Mouse (Mus musculus): ENCODE measurements around the gene Cpe.
"Not testable (repeated sequence)": the region's sequence is repeated elsewhere in the genome, so short reads cannot be mapped to it uniquely, and the experiment has no call there.

The Cpe gene

DNA sequence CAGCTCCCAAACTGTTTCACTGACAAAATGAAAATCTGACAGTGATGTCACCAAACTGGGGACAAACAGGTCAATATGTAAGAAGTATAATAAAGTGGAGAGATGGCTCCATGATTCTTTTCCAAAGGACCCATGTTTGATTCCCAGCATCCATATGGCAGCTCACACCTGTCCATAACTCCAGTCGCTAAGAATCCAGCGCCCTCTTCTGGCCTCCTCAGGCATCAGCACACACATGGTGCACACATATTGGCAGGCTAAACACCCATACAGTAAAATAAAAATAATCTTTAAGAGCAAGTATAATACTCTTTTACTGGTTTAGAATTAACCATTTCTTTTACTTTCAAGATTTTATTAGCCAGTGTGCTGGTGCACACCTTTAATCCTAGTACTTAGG, 16.5 kb downstream of the Cpe start:
- DNase-seq (ENCODE audit: extremely low spot score, low read depth, low spot score): no peak

DNA sequence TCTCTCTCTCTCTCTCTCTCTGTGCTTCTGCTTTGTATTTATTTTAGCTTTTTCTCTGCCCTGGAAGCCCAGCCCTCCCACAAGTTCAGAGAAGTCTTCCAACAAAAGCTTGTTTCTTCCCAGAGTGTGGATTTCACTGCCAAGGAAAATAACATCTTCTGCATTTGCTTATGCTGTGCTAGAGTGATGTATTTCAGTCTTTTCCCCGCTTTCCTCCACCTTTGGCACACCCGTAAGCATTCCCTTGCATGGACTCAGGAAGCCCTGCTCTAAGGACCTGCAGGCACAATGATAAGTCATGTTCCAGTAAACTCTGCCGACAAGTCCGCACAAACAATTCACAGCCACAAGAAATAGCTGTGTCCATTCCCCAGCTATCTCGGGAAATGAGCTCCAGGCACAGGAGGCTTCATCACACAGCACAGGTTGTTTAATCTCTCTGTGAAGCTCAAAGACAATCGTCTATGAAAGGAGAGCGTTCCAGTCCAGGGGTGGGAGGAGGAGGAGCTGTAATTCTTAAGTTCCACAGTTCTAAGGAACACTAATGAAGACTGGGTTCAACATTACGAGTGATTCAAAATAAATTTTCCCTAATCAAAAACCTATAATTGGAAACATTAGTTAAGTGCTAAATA, 17.8 kb downstream of the Cpe start:
- DNase-seq (ENCODE audit: extremely low spot score, low read depth, low spot score): no peak

DNA sequence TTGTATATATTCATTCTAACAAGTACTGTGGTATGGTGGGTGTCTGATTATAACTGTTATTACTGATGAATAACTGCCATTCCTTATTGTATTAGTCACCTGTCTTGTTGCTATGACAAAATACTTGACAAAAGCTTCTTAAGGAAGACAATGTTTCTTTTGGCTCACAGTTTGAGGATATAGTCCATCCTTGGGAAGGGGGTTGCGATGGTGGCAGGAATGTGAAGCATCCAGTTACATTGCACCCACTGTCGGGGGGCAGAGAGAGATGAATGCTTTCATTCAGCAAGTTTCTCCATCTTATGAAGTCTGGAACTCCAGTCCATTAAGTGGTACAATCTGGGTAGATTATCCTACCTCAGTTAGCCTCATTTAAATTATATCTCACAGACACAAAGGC, 19.9 kb downstream of the Cpe start:
- DNase-seq (ENCODE audit: extremely low spot score, low read depth, low spot score): no peak

DNA sequence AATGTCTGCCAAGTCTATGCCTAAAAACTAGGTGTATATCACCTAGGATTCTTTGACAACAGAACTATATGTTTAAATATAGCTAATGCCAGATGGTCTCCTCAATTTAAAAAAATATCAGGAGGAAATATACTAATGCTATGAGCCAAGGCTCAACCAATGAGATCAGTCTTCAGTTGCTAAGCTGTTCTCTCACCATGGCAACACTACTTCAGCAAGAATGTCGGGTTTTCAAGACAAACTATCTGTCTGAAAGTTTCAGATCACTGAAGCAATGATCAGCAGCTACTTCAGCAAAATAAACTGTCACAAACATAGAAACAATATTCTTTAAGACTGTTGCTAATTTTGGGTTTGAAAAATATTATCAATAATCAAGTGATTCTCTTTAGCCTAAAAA, 20.9 kb downstream of the Cpe start:
- DNase-seq (ENCODE audit: extremely low spot score, low read depth, low spot score): no peak

DNA sequence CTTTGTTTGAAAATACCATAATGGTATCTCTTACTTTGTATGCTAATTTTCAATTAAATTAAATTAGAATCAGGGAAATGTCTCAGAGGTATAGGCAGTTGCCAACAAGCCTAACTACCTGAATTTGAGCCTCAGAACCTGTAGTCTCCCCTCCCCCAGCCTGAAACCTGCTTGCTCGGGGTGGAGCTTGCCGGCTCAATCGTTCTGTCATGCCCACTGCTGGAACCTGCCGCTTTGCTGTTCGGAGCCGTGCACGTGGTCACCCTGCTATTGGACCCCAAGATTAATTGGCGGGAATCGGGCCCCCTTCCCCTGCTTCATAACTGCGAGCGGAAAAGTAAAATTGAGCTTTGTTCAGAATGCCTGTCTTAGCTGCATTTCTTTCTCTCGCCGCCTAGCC, 26.5 kb downstream of the Cpe start:
- not testable (repeated sequence) for DNase-seq (ENCODE audit: extremely low spot score, low read depth, low spot score)

DNA sequence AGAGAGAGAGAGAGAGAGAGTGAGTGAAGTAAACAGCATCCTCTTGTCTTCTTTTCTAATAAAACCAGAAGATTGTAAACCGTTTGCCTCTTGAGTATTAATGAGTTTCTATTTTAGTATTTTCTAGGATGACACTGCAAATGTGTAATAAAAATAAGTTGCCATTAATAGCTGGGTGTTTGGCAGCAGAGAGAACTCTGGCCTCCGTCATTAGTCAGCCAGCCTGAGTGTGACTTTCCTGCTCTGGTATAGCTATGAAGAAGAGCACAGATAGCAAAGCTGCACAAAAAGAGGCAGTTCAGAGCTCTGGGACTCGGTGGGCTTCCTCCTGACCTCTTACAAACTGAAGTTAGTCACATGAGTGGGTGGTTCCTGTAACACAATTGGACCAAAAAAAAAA, 27.3 kb downstream of the Cpe start:
- DNase-seq (ENCODE audit: extremely low spot score, low read depth, low spot score): no peak

DNA sequence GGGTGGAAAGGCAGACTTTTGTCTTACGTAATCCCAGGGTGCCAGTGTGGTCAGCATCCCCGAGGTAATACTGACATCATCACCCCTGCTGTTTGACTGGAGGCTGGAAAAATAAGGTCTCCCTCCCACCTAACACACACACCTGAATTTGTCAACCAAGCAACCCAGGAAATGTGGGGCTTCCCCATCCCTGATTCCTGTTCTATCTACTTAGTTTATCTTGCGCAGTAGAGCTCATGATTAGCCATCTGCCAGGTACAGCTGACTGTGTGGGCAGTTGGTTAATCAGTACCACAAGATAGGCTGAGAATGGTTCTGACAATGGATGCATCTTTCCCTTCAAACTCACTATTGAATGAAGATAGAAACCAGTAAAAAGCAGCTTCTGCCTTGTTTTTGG, 28.0 kb downstream of the Cpe start:
- no peak for DNase-seq (ENCODE audit: extremely low spot score, low read depth, low spot score)

DNA sequence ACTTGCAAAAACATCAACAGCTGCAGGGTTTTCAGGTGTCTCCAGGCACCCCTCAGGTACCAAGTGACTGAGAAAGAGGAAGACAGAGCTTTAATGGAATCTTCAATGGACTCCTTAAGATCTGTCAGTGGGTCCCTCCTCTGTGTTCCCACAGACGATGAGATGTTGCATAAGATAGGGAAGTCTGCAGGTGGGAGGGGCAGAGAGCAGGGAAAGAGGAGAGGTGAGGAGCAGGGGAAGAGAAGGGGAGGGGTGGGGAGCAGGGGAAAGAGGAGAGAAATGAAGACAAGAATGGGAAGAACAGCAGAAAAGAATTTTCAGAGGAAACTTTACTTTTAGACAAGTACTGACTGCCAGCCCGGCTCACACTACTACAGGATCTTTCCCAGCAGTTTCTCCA, 28.5 kb downstream of the Cpe start:
- DNase-seq (ENCODE audit: extremely low spot score, low read depth, low spot score): no peak

DNA sequence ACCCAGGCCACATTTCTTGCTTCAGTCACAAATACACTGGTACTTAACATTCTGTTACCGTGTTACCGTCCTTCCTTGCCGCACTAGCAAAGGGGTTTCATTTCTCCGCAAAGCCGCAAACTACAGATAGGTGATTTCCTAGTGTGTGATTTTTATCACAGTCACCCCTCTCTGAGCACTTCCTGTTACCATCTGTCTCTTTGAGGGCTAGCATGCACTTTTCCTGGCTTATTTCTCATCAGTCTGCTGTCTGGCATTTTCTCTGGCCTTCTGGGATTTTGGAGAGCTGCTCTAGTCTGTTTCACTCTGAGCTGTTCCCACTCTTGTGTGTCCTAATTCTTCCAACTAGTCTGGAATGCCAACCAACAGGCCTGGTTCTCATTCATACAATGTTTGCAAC, 33.8 kb downstream of the Cpe start:
- no peak for DNase-seq (ENCODE audit: extremely low spot score, low read depth, low spot score)

DNA sequence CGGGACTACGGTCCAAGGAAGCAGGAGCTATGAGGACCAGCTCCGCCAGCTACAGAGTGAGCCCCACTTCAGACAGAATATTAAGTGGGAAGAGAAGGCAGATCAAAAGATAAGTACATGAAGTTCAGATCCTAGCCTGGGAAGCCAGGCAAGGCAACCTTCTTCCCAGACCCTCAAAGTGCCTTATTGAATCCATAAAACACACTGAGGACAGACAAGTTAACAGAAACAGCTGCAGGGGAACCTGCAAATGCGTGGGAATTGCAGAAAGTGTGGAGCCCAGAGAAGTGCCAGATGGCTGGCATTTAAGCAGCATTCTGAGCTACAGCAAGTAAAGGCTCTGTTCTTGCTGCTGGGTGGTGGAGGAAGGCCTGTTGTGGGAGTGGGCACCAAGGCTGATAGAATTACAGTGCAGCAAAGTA, 34.9 kb downstream of the Cpe start:
- DNase-seq (ENCODE audit: extremely low spot score, low read depth, low spot score): peak; percentile 3

DNA sequence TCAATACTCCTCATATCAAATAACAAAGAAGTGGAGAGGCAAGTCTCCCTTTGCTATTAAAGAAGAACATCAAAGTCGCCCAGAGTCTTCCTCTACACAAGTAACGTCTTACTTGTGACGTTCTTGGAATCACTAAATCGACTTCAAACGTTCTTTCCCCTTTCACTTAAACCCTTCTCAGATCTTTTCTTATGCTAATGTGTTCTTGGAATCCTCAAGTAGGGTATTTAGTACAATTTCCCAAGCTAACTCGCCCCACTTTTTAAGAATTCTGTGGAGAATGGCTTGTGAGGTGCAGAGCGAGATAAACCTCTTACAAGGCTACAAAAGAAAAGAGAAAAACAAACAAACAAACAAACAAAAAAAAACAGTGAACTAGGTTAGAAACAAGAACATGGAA, 35.3 kb downstream of the Cpe start:
- no peak for DNase-seq (ENCODE audit: extremely low spot score, low read depth, low spot score)

DNA sequence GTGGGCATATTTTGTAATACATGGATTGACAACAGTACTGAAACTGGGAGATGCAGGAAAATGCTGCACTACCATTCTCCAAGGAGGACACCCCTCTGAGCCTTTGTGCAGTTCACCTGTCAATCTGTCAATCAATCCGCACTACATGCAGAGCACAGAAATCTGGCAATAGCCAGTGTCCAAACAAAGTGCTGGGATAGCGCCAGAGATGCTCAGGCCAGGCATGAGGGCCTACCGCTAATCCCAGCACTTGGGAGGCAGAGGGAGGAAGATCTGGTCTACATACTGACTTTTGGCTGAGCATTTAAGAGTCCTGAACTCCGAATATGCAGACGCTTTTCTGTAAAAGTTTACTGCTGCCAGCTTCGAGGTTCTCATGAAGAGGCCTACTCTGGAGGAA, 37.0 kb downstream of the Cpe start:
- DNase-seq (ENCODE audit: extremely low spot score, low read depth, low spot score): no peak

DNA sequence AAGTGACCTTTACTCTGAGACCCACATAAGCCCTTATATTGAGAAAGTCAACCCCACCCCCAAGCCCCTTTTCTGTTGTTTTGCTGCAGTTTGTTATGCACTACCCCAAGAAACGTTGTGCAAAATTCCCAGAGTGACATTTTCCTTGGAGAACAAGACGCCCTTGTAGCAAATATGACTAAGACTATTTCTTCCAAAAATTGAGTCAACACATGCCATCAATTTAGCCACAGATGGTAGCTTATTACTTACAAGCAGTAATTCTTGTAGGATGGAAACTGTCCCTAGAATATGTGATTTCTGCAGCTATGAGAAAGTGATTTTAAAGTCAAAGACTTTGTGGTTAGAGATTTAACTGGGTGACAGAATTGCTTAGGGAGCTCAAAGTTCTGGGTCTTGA, 37.8 kb downstream of the Cpe start:
- DNase-seq (ENCODE audit: extremely low spot score, low read depth, low spot score): no peak

DNA sequence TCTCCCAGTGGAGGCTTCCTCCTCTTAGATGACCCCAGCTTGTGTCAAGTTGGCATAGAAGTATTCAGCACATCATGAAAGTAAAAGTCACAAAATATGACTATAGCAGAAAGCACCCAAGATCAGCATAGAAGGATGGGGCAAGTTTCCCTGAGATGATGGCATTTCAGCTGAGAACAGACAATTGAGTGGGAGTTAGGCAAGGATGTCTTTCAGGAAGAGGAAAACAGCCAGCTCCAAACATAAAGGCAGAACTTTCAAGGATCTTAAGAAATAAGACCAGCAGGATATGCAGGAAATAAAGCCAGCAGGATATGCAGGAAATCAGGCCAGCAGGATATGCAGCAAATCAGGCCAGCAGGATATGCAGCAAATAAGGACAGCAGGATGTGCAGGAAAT, 40.6 kb downstream of the Cpe start:
- DNase-seq (ENCODE audit: extremely low spot score, low read depth, low spot score): no peak

DNA sequence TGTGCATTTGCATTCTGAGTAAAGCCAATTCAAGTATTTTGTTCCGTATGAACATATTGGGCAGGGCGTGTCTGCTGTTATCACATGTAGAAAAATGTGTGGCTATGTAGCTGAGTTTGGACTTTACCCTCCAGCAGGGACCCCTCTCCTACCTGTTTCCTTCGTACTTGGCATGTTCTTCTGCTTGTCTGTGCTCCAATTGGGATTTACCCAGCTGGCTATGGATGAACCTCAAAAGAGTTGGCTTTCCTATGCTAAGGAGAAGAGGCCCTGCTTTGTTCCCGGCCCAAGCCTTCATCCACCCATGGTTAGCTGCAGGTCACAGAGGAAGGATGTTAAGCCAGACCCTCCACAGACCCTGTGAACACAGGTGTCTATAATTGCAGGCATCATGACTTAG, 44.8 kb downstream of the Cpe start:
- no peak for DNase-seq (ENCODE audit: extremely low spot score, low read depth, low spot score)

DNA sequence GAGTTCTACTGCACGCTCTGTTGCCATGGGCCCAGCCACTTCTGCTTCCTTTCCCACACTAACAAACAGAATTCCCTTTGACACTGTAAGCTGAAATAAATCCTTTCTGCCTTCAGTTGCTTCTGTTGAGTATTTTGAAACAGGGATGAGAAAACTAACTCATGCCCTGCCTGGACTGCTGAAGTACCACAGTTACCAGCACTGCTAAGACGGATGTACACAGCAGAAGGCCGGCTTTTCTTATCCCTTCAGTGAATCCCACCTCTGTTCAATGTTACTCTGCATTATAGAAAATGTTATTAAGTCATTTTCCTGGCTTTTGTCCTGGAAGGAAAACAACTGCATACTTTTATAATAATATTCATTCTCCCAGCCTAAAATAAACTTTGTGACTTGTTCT, 45.7 kb downstream of the Cpe start:
- DNase-seq (ENCODE audit: extremely low spot score, low read depth, low spot score): no peak

DNA sequence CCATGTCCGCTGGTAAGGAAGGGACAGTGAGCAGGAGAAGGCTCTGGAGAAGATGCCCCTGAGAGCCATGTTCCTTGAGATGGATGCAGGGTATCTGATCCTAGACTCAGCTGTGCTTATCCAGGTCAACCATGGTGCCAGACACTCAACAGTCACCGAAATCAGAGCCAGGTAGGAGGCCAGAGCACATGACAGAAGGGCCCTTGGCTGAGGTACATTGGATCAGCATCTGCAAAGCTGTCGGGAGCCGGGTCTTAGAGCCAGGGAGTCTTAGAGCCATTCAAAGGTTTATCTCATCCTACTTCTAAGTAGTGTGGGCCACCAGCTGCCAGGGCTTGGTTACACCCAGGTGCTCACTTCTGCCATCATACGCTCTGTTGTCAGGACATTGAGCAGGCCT, 46.4 kb downstream of the Cpe start:
- DNase-seq (ENCODE audit: extremely low spot score, low read depth, low spot score): no peak

DNA sequence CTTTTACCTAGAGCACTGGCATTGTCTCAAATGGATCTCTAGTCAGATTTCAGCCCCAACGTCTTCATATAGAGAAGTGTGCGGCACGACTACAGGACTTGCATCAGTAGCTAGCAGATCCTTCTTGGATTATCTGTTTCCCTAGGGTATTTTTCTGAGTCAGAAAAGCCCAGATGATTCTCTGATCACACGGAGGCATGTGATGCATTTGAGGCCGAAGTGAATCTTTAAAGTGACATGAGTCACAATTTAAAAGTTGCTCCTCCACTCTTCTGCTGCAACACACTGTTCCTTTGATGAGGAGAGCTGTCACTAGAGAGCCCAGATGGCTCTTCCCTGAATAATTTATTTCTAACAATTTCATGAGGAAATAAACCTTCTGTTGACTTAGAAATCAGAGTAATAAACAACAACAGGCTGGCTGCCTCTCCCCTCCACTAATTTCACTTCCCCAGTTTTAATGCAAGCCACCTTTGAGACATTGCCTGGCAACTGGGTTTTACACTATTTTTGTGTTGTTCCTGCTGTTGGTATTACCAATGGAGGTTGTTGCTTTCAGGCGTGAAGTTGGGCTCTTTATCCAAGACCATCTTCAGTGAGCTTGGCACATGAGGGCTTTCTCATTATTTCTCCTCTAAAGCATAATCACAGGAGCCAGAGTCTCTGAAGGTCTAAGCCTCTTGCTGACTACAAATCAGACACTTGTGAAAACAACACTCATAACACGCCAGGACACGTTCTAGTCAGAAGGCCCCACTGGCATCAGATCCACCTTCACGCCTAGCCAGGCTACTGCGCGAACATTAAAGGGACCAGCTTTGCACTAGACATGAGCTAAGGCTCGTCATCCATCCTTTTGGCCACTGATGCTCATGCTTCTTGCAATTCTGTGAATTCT, 48.5 kb downstream of the Cpe start:
- DNase-seq (ENCODE audit: extremely low spot score, low read depth, low spot score): no peak

DNA sequence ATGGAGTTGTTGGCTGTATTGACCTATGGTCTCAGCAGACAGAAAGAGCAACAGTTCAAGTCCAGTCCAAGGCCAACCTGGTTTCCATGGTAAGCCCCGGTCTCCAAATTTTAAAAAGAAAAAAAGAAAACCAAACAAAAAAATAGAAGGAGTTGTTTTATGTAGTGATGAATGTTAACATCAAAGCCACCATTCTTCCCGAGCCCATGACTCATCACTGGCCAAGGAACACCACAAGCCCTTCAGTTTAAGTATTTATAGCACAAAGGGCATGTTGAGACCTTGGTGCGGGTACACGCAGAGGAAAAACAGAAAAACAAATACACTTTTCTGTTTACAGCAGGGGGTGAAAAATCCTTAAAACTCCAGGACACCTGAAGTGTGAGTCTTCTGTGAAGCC, 49.5 kb downstream of the Cpe start:
- DNase-seq (ENCODE audit: extremely low spot score, low read depth, low spot score): no peak

DNA sequence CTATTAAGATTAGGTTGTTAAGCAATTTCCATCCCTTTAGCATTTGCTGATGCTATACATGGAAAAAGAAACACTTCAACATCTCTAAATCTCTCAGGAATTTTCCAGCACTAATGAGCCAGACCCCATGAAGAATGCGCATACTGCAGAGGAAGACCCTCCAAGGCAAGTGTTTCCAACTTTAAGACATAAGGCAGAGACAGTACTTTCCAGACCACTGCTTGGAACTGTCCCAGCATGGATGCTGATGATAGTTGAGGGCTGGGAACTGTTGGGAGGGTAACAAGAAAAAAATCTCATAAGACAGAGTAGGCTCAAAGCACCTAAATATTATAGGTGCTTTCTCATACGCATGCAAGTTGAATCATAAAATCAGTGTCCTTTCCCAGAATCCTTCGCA, 50.1 kb downstream of the Cpe start:
- DNase-seq (ENCODE audit: extremely low spot score, low read depth, low spot score): no peak

DNA sequence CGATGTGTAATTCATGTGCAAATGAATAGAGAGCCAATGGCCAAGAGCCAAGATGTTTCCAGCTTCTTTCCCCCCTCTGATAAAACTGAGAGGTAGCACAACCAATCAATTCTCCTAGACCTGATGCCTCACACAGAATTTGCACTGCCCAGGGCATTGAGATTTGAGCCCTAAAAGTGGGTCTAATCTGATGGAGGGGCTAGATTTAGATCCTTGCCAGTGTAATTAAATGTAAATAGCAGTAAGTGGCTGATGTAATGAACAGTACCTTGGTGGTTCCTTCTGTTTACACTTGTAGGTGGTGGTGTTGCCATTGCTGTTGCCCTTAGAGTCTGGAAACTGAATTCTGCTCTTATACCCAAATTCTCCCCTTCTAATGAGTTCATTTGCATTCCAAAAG, 52.3 kb downstream of the Cpe start:
- no peak for DNase-seq (ENCODE audit: extremely low spot score, low read depth, low spot score)

DNA sequence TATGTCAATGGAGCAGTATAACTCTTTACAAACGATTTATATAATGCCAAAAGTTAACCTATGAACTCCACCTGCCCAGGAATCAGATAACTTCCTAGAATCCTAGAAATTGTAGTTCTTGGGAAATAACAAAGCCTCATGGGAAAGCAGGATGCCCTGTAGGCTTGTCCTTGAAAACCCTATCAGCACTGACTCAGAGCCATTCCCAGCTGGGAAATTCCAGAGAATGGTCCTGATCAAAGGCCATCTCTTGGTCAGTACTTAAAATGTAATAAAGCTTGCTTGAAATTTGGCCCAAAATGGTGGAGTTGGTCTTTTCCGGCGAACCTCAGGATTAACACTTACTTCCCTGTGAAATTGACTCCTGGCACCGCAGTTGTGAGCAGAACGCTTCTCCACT, 53.2 kb downstream of the Cpe start:
- no peak for DNase-seq (ENCODE audit: extremely low spot score, low read depth, low spot score)

DNA sequence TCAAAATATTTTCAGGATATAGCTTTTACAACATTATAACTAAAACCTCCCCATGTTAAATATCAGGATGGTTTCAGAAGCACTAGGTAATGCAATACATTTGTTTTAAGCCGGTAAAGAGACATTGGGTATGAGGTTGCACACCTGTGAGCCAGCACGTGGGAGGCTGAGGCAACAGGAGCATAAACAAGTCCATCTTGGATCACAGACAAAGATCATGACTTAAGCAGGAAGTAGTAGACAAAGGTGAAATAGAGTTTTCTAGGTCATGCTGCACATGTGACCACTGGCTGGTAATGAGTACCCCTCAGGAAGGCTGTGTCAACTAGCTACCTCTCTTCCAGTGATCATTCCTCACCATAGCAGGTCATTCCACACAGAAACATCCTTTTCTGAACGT, 58.0 kb downstream of the Cpe start:
- DNase-seq (ENCODE audit: extremely low spot score, low read depth, low spot score): no peak

Data from hindlimb bud, embryonic 11.5 days (tissue).